Mouse (Mus musculus) midbrain, postnatal 0 days (tissue): Measurements from ENCODE around the gene Tmigd3. TPM values are rescaled to one million over a fixed set of nuclear protein-coding genes. Genes with fewer than 3 reads are reported as not detected.

ENCODE experiments used
- ATAC-seq: fragments of 200-750 bp; cut with Nextera tagmentation; 2 replicates; pipeline ENCODE4 v1.8.0; 2017; ENCODE audit warnings: moderate number of reproducible peaks, mild to moderate bottlenecking, moderate TSS enrichment, moderate library complexity; ENCODE audit not compliant: low FRiP score
- DNase-seq: peaks from one replicate; pipeline ENCODE4 v3.0.0-alpha.2; 2015; ENCODE audit warnings: low spot score
- H3K27ac ChIP-seq: fragments of 300-500 bp; sonication (generic); 2 replicates; pipeline ENCODE4 v1.5.1; 2014; ENCODE audit warnings: low read depth, mild to moderate bottlenecking, low read length, mixed read lengths
- H3K27me3 ChIP-seq: fragments of 300-500 bp; sonication (generic); 2 replicates; pipeline ENCODE4 v1.6.1; 2014; ENCODE audit warnings: low read length, control low read depth, mixed read lengths; ENCODE audit not compliant: insufficient read depth
- H3K36me3 ChIP-seq: fragments of 300-500 bp; sonication (generic); 2 replicates; pipeline ENCODE4 v1.6.1; 2014; ENCODE audit warnings: low read length, control low read depth, mixed read lengths; ENCODE audit not compliant: insufficient read depth
- H3K4me1 ChIP-seq: fragments of 300-500 bp; sonication (generic); 2 replicates; pipeline ENCODE4 v1.6.1; 2014; ENCODE audit warnings: mild to moderate bottlenecking, control low read depth, antibody characterized with exemption, low read length, mixed read lengths; ENCODE audit not compliant: insufficient read depth
- H3K4me2 ChIP-seq: fragments of 300-500 bp; sonication (generic); 2 replicates; pipeline ENCODE4 v1.6.1; 2014; ENCODE audit warnings: low read depth, mild to moderate bottlenecking, low read length, mixed read lengths; ENCODE audit not compliant: poor library complexity, severe bottlenecking
- H3K4me3 ChIP-seq: fragments of 300-500 bp; sonication (generic); 2 replicates; pipeline ENCODE4 v1.5.1; 2014; ENCODE audit warnings: low read depth, mild to moderate bottlenecking, low read length, moderate library complexity
- H3K9ac ChIP-seq: fragments of 300-500 bp; sonication (generic); replicated peaks from 2 replicates; pipeline ENCODE4 v1.6.1; 2014; ENCODE audit warnings: mild to moderate bottlenecking, low read length, moderate library complexity, mixed read lengths; ENCODE audit not compliant: poor library complexity, severe bottlenecking
- H3K9me3 ChIP-seq: fragments of 300-500 bp; sonication (generic); 2 replicates; pipeline ENCODE4 v1.6.1; 2016; ENCODE audit warnings: low read length, control low read depth
- CTCF ChIP-seq: IDR thresholded peaks from 2 replicates; pipeline ENCODE4 v1.5.1; 2016; ENCODE audit warnings: antibody characterized with exemption, mild to moderate bottlenecking
- WGBS: fragments of 180-500 bp; shearing (Covaris S2); extraction: QIAGEN DNeasy Blood & Tissue Kit; methylation state at CpG from one replicate; pipeline ENCODE4 v1.1.7; 2014; 5-methylcytosine and 5-hydroxymethylcytosine counted together
- polyA plus RNA-seq: library from polyadenylated mRNA; unstranded; fragments of >200 nt; fragmentation: Nextera tagmentation; extraction: Ambion mirVana; gene quantifications from 2 replicates; pipeline ENCODE4 v1.2.1, GENCODE M21; 2015
- total RNA-seq: library from RNA; depleted of rRNA; stranded (reverse); fragments of >200 nt; gene quantifications from 2 replicates; pipeline ENCODE4 v1.2.3, GENCODE M21; 2014

Gene Tmigd3
- total and polyA plus RNA-seq, 2 experiments from 2014 or later, result not detected

GRCm38 (mm10) chr3:105936111-105936510 lies 65.4 kb downstream of the Tmigd3 start:
- 94% methylated on average over 4 of the region's 4 CpGs for WGBS
- no peak for DNase-seq
- no peaks in the 10 kb centered on the region for H3K9me3 ChIP-seq
- no peak overlapping the region for H3K27ac ChIP-seq
- H3K36me3 ChIP-seq, result peaks cover 5% of the 10 kb centered on the region; the same call in 1 of the 2 replicates
- no peak overlapping the region for H3K4me3 ChIP-seq
- H3K27me3 ChIP-seq, result no peaks in the 10 kb centered on the region
- TF ChIP-seq CTCF, result no peak
- H3K9ac ChIP-seq, result no peak overlapping the region
- H3K4me1 ChIP-seq, result no peaks in the 10 kb centered on the region
- H3K4me2 ChIP-seq, result no peak overlapping the region
- no peak for ATAC-seq

GRCm38 (mm10) chr3:105951348-105951747 lies 80.6 kb downstream of the Tmigd3 start:
- no peak for TF ChIP-seq CTCF
- H3K27me3 ChIP-seq, result no peaks in the 10 kb centered on the region
- peaks cover 27% of the 10 kb centered on the region for H3K36me3 ChIP-seq
- no peak for ATAC-seq
- no peak overlapping the region for H3K27ac ChIP-seq
- H3K4me1 ChIP-seq, result no peaks in the 10 kb centered on the region
- H3K4me2 ChIP-seq, result no peak overlapping the region
- no peak overlapping the region for H3K9ac ChIP-seq
- H3K9me3 ChIP-seq, result no peaks in the 10 kb centered on the region
- H3K4me3 ChIP-seq, result no peak overlapping the region
- no peak for DNase-seq
- 94% methylated on average over 7 of the region's 7 CpGs for WGBS

DNA sequence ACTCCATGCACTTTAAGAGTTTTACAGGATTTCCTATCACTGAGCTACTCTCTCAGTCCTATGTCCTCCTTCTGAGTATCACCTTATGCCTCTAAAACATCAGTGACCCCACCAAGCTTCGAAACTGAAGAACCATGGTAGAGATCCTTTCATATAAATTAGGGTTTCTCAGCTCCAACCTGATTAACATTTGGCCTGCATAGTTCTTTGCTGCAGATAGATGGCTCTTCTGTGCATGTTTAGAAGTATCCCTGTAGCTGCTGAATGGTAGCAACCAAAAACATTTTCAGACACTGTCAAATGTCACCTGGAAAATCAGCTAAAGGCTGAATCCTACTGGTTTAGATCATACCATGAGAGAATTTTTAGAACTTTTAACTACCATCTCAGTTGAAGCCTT lies 86.5 kb downstream of the Tmigd3 start:
- H3K9me3 ChIP-seq, result no peaks in the 10 kb centered on the region
- H3K4me3 ChIP-seq, result no peak overlapping the region
- 0 out of 2 replicates have a peak overlapping the region, but pooled peaks have one; percentile 19 for H3K9ac ChIP-seq
- peak; percentile 60 for TF ChIP-seq CTCF
- no peak for ATAC-seq
- 92% methylated on average over 1 of the region's 1 CpGs for WGBS
- H3K4me2 ChIP-seq, result no peak overlapping the region
- H3K27me3 ChIP-seq, result no peaks in the 10 kb centered on the region
- H3K27ac ChIP-seq, result no peak overlapping the region
- 0 out of 2 replicates have a peak, but pooled peaks cover 4% of the 10 kb centered on the region for H3K4me1 ChIP-seq
- DNase-seq, result no peak
- H3K36me3 ChIP-seq, result peaks cover 15% of the 10 kb centered on the region

- Histone ChIP-seq H3K27ac (peak overlapping the region; percentile 86; the same call in 1 of the 2 replicates), H3K36me3 (peaks cover 21% of the 10 kb centered on the region), H3K27me3 (no peaks in the 10 kb centered on the region), H3K4me3 (peak overlapping the region; percentile 95), H3K9me3 (no peaks in the 10 kb centered on the region), H3K9ac (peak overlapping the region; percentile 99), H3K4me2 (peak overlapping the region; percentile 50), H3K4me1 (0 out of 2 replicates have a peak, but pooled peaks cover 4% of the 10 kb centered on the region)
- DNase-seq (no peak), ATAC-seq (no peak)
- no peak for TF ChIP-seq CTCF
- 40% methylated on average over 5 of the region's 5 CpGs for WGBS
Observed at GRCm38 (mm10) chr3:105958204-105958603, 87.5 kb downstream of the Tmigd3 start.

DNA sequence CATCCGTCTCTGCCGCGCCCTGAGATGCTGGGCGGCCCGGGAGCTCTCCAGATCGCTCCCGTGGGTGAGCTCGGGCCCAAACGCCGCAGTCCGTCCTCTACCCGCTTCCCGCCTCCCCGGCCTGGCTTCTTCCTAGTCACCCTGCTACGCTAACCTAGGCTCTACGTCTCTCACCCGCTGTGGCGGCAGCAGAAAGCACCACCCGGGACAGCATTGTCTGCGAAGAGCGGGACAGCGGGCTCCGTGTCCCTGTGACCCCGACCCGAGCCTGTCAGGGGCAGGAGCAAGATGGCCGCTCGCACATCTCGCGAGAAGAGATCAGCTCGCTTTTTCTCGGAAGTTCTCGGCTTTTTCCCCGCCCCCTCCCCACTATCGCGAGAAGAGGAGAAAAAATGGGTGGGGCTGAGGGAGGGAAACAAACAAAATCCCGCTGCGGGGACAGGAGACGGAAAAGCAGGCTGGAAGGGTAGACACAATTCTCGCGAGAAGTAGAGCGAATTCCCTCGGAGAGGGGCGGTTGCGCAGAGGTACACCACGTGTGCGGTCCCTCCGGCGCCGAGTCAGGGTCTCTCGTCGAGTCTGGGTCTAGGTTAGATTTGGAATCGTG lies 88.4 kb downstream of the Tmigd3 start, which contains the start of gene Wdr77:
TSS of gene Wdr77 (plus strand) at position 396 of the 607 bp plus-strand sequence.
- Histone ChIP-seq H3K36me3 (peaks cover 24% of the 10 kb centered on the region), H3K9ac (peak within 1 kb of the TSS; percentile 99), H3K27me3 (no peaks in the 10 kb centered on the region), H3K4me1 (0 out of 2 replicates have a peak, but pooled peaks cover 4% of the 10 kb centered on the region), H3K4me2 (peak within 1 kb of the TSS; percentile 73), H3K27ac (peak within 1 kb of the TSS; percentile 86), H3K9me3 (no peaks in the 10 kb centered on the region), H3K4me3 (peak within 1 kb of the TSS; percentile 95)
- ATAC-seq (peak; percentile 97), DNase-seq (peak; percentile 99)
- no peak for TF ChIP-seq CTCF
- under 1% methylated on average over 50 of the region's 52 CpGs for WGBS

- no peaks in the 10 kb centered on the region for H3K27me3 ChIP-seq
- DNase-seq, result peak; percentile 57
- under 1% methylated on average over 23 of the region's 26 CpGs for WGBS
- no peak; the same call in 1 of the 2 replicates for TF ChIP-seq CTCF
- H3K27ac ChIP-seq, result peak overlapping the region; percentile 85
- peak overlapping the region; percentile 95 for H3K4me3 ChIP-seq
- no peaks in the 10 kb centered on the region for H3K9me3 ChIP-seq
- 0 out of 2 replicates have a peak, but pooled peaks cover 4% of the 10 kb centered on the region for H3K4me1 ChIP-seq
- H3K9ac ChIP-seq, result peak overlapping the region; percentile 91
- peak overlapping the region; percentile 73 for H3K4me2 ChIP-seq
- peaks cover 28% of the 10 kb centered on the region for H3K36me3 ChIP-seq
- peak; percentile 67 for ATAC-seq
Observed at GRCm38 (mm10) chr3:105959585-105959984, 88.9 kb downstream of the Tmigd3 start.
